Mouse (Mus musculus) heart, embryonic 15.5 days (tissue): Measurements from ENCODE around the gene Ggt5. TPM values are rescaled to one million over a fixed set of nuclear protein-coding genes. Genes with fewer than 3 reads are reported as not detected.

ENCODE experiments used
- ATAC-seq: fragments of 200-750 bp; cut with Nextera tagmentation; replicated peaks from 2 replicates; pipeline ENCODE4 v1.8.0; 2017; ENCODE audit warnings: low read depth, moderate TSS enrichment; ENCODE audit not compliant: insufficient number of reproducible peaks, insufficient read depth, low FRiP score
- H3K27ac ChIP-seq: fragments of 300-500 bp; sonication (generic); 2 replicates; pipeline ENCODE4 v1.5.1; 2015; ENCODE audit warnings: mild to moderate bottlenecking, inconsistent platforms
- H3K27me3 ChIP-seq: fragments of 300-500 bp; sonication (generic); 2 replicates; pipeline ENCODE4 v1.6.1; 2015; ENCODE audit warnings: inconsistent platforms
- H3K36me3 ChIP-seq: fragments of 300-500 bp; sonication (generic); 2 replicates; pipeline ENCODE4 v1.6.1; 2015; ENCODE audit warnings: mild to moderate bottlenecking, inconsistent platforms
- H3K4me1 ChIP-seq: fragments of 300-500 bp; sonication (generic); replicated peaks from 2 replicates; pipeline ENCODE4 v1.6.1; 2015; ENCODE audit warnings: inconsistent platforms
- H3K4me2 ChIP-seq: fragments of 300-500 bp; sonication (generic); 2 replicates; pipeline ENCODE4 v1.6.1; 2015; ENCODE audit warnings: inconsistent platforms, mild to moderate bottlenecking, moderate library complexity
- H3K4me3 ChIP-seq: fragments of 300-500 bp; sonication (generic); 2 replicates; pipeline ENCODE4 v1.5.1; 2015; ENCODE audit warnings: mild to moderate bottlenecking, inconsistent platforms
- H3K9ac ChIP-seq: fragments of 300-500 bp; sonication (generic); 2 replicates; pipeline ENCODE4 v1.6.1; 2015; ENCODE audit warnings: mild to moderate bottlenecking, inconsistent platforms
- H3K9me3 ChIP-seq: fragments of 300-500 bp; sonication (generic); replicated peaks from 2 replicates; pipeline ENCODE4 v1.6.1; 2016; ENCODE audit warnings: inconsistent platforms
- WGBS: fragments of 180-500 bp; shearing (Covaris S2); methylation state at CpG from one replicate; pipeline ENCODE4 v1.1.7; 2015; ENCODE audit warnings: mixed read lengths; 5-methylcytosine and 5-hydroxymethylcytosine counted together
- polyA plus RNA-seq: library from polyadenylated mRNA; unstranded; fragments of >200 nt; fragmentation: Nextera tagmentation; extraction: Ambion mirVana; gene quantifications from 2 replicates; pipeline ENCODE4 v1.2.1, GENCODE M21; 2015

The Ggt5 gene
- polyA plus RNA-seq, 1 experiment from 2014 or later = 7.5 TPM

DNA sequence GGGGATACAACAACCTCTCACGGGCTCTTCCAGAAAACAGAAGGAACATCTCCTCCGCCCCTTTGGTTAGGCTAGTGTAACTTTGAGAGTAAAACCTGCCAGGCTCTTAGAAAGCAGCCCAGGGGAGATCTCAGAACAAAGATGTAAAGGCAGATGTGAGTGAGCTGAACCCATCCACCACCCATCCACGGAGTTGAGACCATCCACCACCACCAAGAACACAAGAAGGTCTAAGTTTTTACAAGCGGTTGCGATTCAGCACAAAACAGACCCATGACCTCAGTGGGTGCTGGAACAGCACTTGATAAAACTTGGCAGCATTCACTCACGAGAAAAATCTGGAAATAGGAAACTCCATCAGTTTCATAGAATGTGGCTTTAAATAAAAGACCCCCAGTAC is 36.8 kb downstream of the Ggt5 start:
- H3K9ac ChIP-seq = no peak overlapping the region
- H3K9me3 ChIP-seq = no peaks in the 10 kb centered on the region
- H3K36me3 ChIP-seq = no peaks in the 10 kb centered on the region
- no peaks in the 10 kb centered on the region for H3K4me1 ChIP-seq
- no peak for ATAC-seq
- no peak overlapping the region for H3K4me3 ChIP-seq
- H3K27me3 ChIP-seq = no peaks in the 10 kb centered on the region
- H3K27ac ChIP-seq = no peak overlapping the region
- H3K4me2 ChIP-seq = no peak overlapping the region
- 48% methylated on average over 6 of the region's 6 CpGs for WGBS

DNA sequence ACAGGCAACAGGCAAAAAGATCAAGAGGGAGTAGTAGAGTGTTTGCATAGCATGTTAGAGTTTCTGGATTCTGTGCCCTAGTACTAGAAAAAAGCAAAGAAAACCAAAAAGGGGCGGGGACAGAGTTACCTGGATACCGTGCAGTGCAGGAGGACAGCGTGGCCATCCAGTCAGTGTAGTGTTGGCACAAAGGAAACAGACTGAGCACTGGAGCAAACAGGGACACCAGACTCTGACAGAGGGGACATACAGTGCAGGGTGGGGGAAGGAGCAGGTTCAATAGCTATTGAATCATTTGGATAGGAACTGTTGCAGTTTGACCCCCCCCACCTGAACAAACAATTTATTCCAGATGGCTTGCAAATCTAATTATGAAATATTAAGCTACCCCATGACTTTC is 37.9 kb downstream of the Ggt5 start:
- H3K27me3 ChIP-seq = no peaks in the 10 kb centered on the region
- no peaks in the 10 kb centered on the region for H3K36me3 ChIP-seq
- no peak overlapping the region for H3K9ac ChIP-seq
- WGBS = 58% methylated on average over 3 of the region's 3 CpGs
- H3K9me3 ChIP-seq = no peaks in the 10 kb centered on the region
- ATAC-seq = no peak
- no peaks in the 10 kb centered on the region for H3K4me1 ChIP-seq
- H3K27ac ChIP-seq = no peak overlapping the region
- H3K4me3 ChIP-seq = no peak overlapping the region
- no peak overlapping the region for H3K4me2 ChIP-seq

DNA sequence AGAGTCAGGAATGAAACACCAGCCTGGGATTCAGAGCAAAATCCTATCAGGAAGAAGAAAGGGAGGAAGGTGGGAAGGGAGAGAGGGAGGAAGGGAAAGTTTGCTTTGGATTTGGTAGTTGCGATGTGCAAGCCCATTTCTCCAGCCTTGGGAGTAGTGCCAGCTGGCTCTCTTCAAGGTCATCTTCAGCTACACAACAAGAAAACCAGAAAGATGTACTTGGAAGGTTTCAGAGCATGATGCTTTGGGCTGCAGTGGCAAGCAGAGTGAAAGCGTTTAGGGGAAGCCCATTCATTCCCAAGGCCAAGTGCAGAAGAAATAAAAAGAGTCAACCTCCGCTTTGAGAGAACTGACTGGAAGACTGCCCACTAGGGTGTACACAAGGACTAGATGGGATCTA is 38.4 kb downstream of the Ggt5 start:
- Histone ChIP-seq H3K27me3 (no peaks in the 10 kb centered on the region), H3K27ac (no peak overlapping the region), H3K36me3 (no peaks in the 10 kb centered on the region), H3K4me1 (peaks cover 1% of the 10 kb centered on the region; the same call in 1 of the 2 replicates), H3K4me2 (no peak overlapping the region), H3K9me3 (no peaks in the 10 kb centered on the region), H3K9ac (no peak overlapping the region), H3K4me3 (no peak overlapping the region)
- no peak for ATAC-seq
- 54% methylated on average over 3 of the region's 3 CpGs for WGBS

DNA sequence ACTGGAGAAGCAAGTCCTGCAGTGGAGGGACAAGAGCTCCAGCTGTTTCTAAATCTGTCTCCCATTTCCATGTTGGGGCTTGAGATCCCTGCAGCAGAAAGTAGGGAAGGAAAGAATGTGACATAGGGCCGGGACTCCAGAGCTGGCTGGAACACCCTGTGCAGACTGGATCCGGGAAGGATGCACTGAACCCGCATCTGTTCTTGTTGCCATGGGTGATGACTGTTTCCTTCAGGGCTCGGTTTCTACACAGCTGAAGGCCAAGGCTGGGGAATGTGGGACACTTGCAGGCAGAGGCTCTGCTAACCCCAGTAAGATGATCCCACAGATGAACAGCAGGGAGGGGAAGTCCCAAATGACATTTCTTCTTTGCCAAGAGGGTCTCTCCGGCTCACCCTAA is 43.5 kb downstream of the Ggt5 start:
- WGBS = 43% methylated on average over 5 of the region's 5 CpGs
- no peak overlapping the region for H3K27ac ChIP-seq
- H3K4me3 ChIP-seq = no peak overlapping the region
- no peak for ATAC-seq
- H3K36me3 ChIP-seq = no peaks in the 10 kb centered on the region
- H3K9me3 ChIP-seq = no peaks in the 10 kb centered on the region
- H3K4me1 ChIP-seq = peaks cover 12% of the 10 kb centered on the region
- no peak overlapping the region for H3K9ac ChIP-seq
- no peak overlapping the region for H3K4me2 ChIP-seq
- no peaks in the 10 kb centered on the region for H3K27me3 ChIP-seq

DNA sequence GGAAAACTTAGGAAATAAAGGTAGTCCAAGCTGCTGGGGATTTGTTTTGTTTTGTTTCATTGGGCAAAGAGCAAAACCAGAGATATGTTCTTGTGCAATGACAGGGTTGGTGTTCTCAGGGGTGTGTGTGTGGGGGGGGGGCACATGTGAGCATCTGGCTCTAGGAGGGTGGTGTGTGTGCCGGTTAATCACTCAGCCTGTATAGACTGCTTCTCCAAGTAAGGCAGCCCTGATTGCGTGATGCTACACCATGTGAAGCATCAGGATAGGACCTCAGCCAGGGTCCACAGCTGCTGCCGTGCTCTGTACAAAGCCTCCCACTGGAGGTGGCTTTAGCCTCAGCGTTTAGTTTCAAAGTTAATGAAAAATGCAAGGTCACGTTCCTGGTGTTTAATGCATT is 43.9 kb downstream of the Ggt5 start:
- ATAC-seq = peak; percentile 32; the same call in 1 of the 2 replicates
- Histone ChIP-seq H3K27me3 (no peaks in the 10 kb centered on the region), H3K9me3 (no peaks in the 10 kb centered on the region), H3K36me3 (no peaks in the 10 kb centered on the region), H3K4me2 (no peak overlapping the region), H3K27ac (no peak overlapping the region), H3K9ac (no peak overlapping the region), H3K4me1 (peaks cover 12% of the 10 kb centered on the region), H3K4me3 (no peak overlapping the region)
- 69% methylated on average over 5 of the region's 5 CpGs for WGBS

DNA sequence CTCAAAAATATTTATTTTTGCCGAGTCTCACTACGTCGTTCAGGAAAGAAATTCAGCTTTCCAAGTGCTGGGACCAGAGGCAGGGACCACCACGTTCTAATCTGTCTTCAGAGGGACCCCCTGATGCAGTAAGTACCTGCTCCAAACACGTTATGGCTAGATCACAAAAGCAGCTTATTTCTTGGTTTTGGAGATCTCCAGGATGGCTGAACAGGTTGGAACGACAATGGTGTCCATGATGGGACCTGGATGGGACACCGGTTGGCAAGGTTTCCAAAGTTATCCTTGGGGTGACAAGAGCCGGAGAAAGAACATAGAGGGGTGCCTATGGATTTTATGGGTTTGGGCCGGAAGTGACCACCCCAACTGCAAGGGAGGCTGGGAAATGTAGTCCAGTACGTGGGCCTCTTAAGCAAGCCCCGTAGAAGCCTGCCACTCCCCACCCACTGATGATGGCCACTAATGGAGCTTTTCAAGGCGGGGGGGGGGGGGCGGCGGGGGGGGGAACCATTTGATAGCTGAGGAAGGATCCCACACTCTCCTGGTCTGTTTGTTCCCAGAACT is 44.5 kb downstream of the Ggt5 start:
- Histone ChIP-seq H3K36me3 (no peaks in the 10 kb centered on the region), H3K27ac (no peak overlapping the region), H3K9me3 (no peaks in the 10 kb centered on the region), H3K4me1 (peaks cover 12% of the 10 kb centered on the region), H3K4me3 (no peak overlapping the region), H3K9ac (no peak overlapping the region), H3K4me2 (no peak overlapping the region), H3K27me3 (no peaks in the 10 kb centered on the region)
- WGBS = 63% methylated on average over 14 of the region's 14 CpGs
- no peak for ATAC-seq

DNA sequence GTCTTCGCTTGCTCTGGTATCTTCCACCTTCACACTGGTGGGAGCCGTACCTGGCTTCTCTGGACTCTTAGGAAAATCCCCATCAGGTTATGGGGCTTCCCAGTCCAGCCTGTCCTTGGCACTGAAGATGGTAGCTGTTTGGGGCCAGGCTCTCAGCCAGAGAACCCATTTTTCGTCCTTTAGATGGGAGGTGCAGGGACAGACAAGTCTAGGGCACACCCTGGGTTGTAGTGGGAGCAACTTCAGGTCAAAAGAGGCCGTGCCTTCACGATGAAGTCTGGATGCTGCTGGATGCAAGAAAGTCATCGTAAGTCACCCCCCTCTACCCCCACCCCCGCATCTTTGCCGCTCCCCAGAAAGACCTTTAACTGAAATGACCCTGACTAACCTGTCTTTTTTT is 45.5 kb downstream of the Ggt5 start:
- 87% methylated on average over 8 of the region's 8 CpGs for WGBS

DNA sequence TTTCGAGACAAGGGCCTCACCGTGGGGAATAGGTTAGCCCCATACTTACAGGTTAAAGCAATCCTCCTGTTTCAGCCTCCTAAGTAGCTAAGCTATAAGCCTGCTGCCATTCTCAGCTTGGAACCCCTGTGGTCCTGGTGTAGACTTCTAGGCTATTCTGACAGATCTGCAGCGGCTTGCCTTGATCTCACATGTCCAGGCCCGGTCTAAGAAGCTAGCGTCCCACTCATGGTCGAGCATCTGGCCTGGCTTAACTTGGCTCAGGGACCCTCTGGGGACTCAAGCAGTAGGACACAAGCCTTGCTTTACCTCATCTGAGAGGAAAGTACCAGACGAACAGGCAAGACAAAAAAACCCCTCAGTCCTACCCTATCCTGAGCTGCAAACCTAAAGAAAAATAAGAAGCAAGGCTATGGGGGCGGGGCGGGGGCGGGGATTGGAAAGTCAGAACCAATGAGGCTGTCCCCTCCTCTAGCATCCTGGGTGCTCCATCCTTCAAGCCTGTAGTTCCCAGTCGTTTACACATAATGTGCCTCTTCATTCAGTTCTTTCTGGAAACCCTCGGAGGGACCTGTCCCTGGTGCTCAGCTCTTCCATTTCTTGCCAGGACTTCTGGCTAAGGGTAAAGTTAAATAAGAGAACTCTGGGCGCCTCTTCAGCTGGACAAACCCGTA is 46.0 kb downstream of the Ggt5 start:
- no peaks in the 10 kb centered on the region for H3K36me3 ChIP-seq
- no peak for ATAC-seq
- no peak overlapping the region for H3K4me2 ChIP-seq
- H3K9me3 ChIP-seq = no peaks in the 10 kb centered on the region
- 62% methylated on average over 14 of the region's 14 CpGs for WGBS
- no peak overlapping the region for H3K4me3 ChIP-seq
- peaks cover 12% of the 10 kb centered on the region for H3K4me1 ChIP-seq
- no peak overlapping the region for H3K9ac ChIP-seq
- H3K27me3 ChIP-seq = no peaks in the 10 kb centered on the region
- H3K27ac ChIP-seq = no peak overlapping the region

More for the DNA sequence above, 45.5 kb downstream of the Ggt5 start:
- Histone ChIP-seq H3K4me2 (no peak overlapping the region), H3K9me3 (no peaks in the 10 kb centered on the region), H3K36me3 (no peaks in the 10 kb centered on the region), H3K27ac (no peak overlapping the region), H3K9ac (no peak overlapping the region), H3K4me3 (no peak overlapping the region), H3K4me1 (peaks cover 12% of the 10 kb centered on the region), H3K27me3 (no peaks in the 10 kb centered on the region)
- no peak for ATAC-seq

DNA sequence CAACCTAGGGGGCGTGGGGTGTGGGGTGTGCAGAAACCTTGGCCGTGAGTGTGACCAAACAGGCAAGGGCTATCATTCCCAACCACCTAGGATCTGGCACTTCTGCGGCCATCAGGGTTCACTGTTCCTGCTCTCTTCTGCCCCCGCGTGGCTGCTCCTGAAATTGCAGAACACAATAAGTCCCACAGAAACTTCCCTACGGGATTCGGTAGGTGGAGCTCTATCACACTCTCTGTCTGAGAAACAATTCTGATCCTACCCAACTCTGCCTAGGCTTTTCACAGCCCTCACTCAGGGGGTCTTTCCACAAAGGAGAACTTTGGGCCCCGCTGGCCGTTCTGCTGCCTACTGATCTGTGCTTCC is 46.5 kb downstream of the Ggt5 start:
- no peak for ATAC-seq
- Histone ChIP-seq H3K4me3 (no peak overlapping the region), H3K36me3 (no peaks in the 10 kb centered on the region), H3K27me3 (no peaks in the 10 kb centered on the region), H3K27ac (no peak overlapping the region), H3K4me1 (peaks cover 12% of the 10 kb centered on the region), H3K9me3 (no peaks in the 10 kb centered on the region), H3K9ac (no peak overlapping the region), H3K4me2 (no peak overlapping the region)
- 5% methylated on average over 9 of the region's 9 CpGs for WGBS

DNA sequence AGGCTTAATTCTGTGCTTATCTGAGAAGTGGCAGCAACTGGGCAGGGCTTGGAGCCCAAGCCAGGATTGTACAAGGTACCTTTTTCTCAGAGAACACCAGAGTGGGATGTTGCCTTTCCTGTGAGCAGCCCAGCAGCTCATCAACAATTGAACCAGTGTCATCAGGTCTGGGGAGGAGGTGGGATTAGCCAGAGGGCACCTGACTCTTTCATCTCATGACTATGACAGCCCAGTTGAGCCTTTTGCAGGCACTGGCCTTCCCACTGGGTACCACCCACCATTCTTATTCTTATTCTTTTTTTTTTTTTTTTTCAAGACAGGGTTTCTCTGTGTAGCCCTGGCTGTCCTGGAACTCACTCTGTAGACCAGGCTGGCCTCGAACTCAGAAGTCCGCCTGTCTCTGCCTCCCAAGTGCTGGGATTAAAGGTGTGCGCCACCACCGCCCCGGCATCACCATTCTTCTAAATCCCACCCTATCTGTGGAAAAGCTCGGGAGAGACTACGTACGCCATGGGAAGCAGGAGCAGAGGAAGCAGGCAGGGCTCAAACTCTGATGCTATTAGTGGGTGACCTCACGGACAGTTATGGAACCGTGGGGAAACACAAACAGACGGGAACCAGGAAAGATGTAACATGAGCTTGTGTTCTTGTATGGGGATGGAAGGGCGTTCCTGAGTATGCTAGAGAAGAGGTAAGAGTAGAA is 47.1 kb downstream of the Ggt5 start:
- H3K9me3 ChIP-seq = no peaks in the 10 kb centered on the region
- H3K4me1 ChIP-seq = peaks cover 12% of the 10 kb centered on the region
- no peaks in the 10 kb centered on the region for H3K36me3 ChIP-seq
- no peaks in the 10 kb centered on the region for H3K27me3 ChIP-seq
- ATAC-seq = no peak
- WGBS = 86% methylated on average over 12 of the region's 12 CpGs
- no peak overlapping the region for H3K4me2 ChIP-seq
- no peak overlapping the region for H3K27ac ChIP-seq
- no peak overlapping the region for H3K9ac ChIP-seq
- H3K4me3 ChIP-seq = no peak overlapping the region

DNA sequence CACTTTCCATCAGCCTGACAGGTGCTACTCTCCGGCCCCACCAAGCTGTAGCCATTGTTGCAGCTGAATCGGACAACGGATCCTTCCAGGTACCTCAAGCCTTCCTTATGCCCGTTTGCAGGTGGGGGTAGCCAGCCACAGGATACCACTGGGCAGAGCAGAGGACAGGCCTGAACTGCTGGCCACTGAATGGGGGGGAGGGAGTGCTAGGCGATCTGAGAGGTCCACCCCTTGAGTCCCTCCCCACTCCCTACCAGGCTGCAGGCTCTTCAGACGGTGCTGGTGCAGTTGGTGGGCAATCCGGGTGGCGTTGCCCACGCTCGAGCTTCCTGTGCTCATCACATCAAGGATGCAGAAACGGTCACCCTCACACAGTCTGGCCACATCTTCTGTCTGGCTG is 48.6 kb downstream of the Ggt5 start:
- ATAC-seq = no peak
- no peak overlapping the region for H3K4me3 ChIP-seq
- peaks cover 11% of the 10 kb centered on the region for H3K4me1 ChIP-seq
- H3K4me2 ChIP-seq = no peak overlapping the region
- WGBS = 86% methylated on average over 11 of the region's 11 CpGs
- H3K36me3 ChIP-seq = no peaks in the 10 kb centered on the region
- H3K9me3 ChIP-seq = no peaks in the 10 kb centered on the region
- no peak overlapping the region for H3K27ac ChIP-seq
- no peaks in the 10 kb centered on the region for H3K27me3 ChIP-seq
- no peak overlapping the region for H3K9ac ChIP-seq
